ENCODE assay signal across 23 mouse cellular contexts in genomic region chr3:57602610-57603009, GRCm38 (mm10).
"Had no signal": no experiment of that assay in that cellular context is flagged by ENCODE, and none has a peak within 500 bp of the region (broad histone marks: within the 10 kb centered on the region; RNA-seq: fewer than 3 reads in every experiment).

No protein-coding gene starts in this region.

- ATAC-seq: hindbrain, postnatal 0 days; intestine, embryonic 16.5 days; liver, embryonic 12.5 days had no signal

- H3K4me3 ChIP-seq: heart, embryonic 10.5 days; heart, embryonic 13.5 days; heart, embryonic 15.5 days; hindbrain, embryonic 13.5 days; hindbrain, embryonic 15.5 days; kidney, embryonic 15.5 days; limb, embryonic 13.5 days; limb, embryonic 15.5 days; liver, embryonic 12.5 days had no signal

- H3K4me1 ChIP-seq: heart, embryonic 15.5 days; hindbrain, embryonic 13.5 days; hindbrain, embryonic 15.5 days; liver, embryonic 12.5 days had no signal

- H3K4me2 ChIP-seq: heart, embryonic 13.5 days; heart, embryonic 15.5 days; hindbrain, embryonic 13.5 days; hindbrain, embryonic 15.5 days; kidney, embryonic 15.5 days; limb, embryonic 13.5 days; limb, embryonic 15.5 days; liver, embryonic 12.5 days had no signal

- H3K9ac ChIP-seq: heart, embryonic 13.5 days; heart, embryonic 15.5 days; hindbrain, embryonic 13.5 days; hindbrain, embryonic 15.5 days; kidney, embryonic 15.5 days; limb, embryonic 13.5 days; limb, embryonic 15.5 days; liver, embryonic 12.5 days; liver, embryonic 14.5 days had no signal

- H3K36me3 ChIP-seq: heart, embryonic 10.5 days; heart, embryonic 13.5 days; heart, embryonic 15.5 days; hindbrain, embryonic 13.5 days; hindbrain, embryonic 15.5 days; kidney, embryonic 15.5 days; limb, embryonic 13.5 days; limb, embryonic 15.5 days; liver, embryonic 12.5 days had no signal

- DNase-seq: gastrocnemius, postnatal 14 days; gastrocnemius, postnatal 36 days; kidney, adult 11 months; kidney, adult 2 months; kidney, adult 9 months; kidney, postnatal 14 days; kidney, postnatal 36 days; layer of hippocampus, adult 9-11 months; layer of hippocampus, postnatal 36 days; left cerebral cortex, postnatal 4 days had no signal

- H3K27ac ChIP-seq: heart, embryonic 10.5 days; heart, embryonic 13.5 days; heart, embryonic 15.5 days; hindbrain, embryonic 13.5 days; hindbrain, embryonic 15.5 days; hindbrain, postnatal 0 days; kidney, embryonic 15.5 days; kidney, postnatal 0 days; limb, embryonic 13.5 days; limb, embryonic 15.5 days; liver, embryonic 12.5 days; liver, embryonic 14.5 days had no signal

- H3K27me3 ChIP-seq: heart, embryonic 13.5 days; heart, embryonic 15.5 days; hindbrain, embryonic 13.5 days; hindbrain, embryonic 15.5 days; kidney, embryonic 15.5 days; limb, embryonic 13.5 days; limb, embryonic 15.5 days; liver, embryonic 12.5 days had no signal

- H3K9me3 ChIP-seq: heart, embryonic 10.5 days; heart, embryonic 13.5 days; heart, embryonic 15.5 days; hindbrain, embryonic 13.5 days; hindbrain, embryonic 15.5 days; kidney, embryonic 15.5 days; limb, embryonic 13.5 days; limb, embryonic 15.5 days; liver, embryonic 12.5 days had no signal
